Mouse (Mus musculus) megakaryocyte, embryonic 14.5 days (primary cell): Measurements from ENCODE around the gene Hoxb1.

Source experiments
- FLI1 ChIP-seq: IDR thresholded peaks from 2 replicates; pipeline ENCODE4 v1.6.1; 2012; ENCODE audit warnings: low read length, inconsistent platforms, mixed read lengths
- GATA1 ChIP-seq: IDR thresholded peaks from 3 replicates; pipeline ENCODE4 v1.6.1; 2012; ENCODE audit warnings: mixed read lengths, low read length, inconsistent platforms, borderline replicate concordance

DNA sequence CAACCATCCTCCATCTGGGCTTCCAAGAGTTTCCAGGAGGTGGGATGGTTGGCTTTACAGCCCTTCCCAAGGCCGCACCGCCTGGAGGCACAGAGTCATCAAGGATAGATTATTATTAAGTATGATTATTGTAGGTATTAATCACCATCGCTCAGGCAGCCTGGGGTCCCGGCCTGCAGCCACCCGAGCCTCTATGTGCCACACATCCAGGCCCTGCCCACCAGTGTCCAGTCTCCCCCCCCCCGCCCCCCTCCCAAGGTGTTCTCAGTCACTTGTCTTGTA is 20.7 kb upstream of the Hoxb1 start:
- TF ChIP-seq GATA1: no peak
- no peak for TF ChIP-seq FLI1
